Mouse (Mus musculus) hindbrain, embryonic 13.5 days (tissue): ENCODE data around the gene Tgif2. TPM values are rescaled to one million over a fixed set of nuclear protein-coding genes. Genes with fewer than 3 reads are reported as not detected.
"Not testable (repeated sequence)": the region's sequence is repeated elsewhere in the genome, so short reads cannot be mapped to it uniquely, and the experiment has no call there.

ENCODE experiments used
- ATAC-seq: fragments of 200-750 bp; cut with Nextera tagmentation; 2 replicates; pipeline ENCODE4 v1.8.0; 2017; ENCODE audit warnings: moderate TSS enrichment; ENCODE audit not compliant: low FRiP score
- H3K27ac ChIP-seq: fragments of 300-500 bp; sonication (generic); 2 replicates; pipeline ENCODE4 v1.5.1; 2015; ENCODE audit warnings: inconsistent platforms, mild to moderate bottlenecking, moderate library complexity
- H3K27me3 ChIP-seq: fragments of 300-500 bp; sonication (generic); 2 replicates; pipeline ENCODE4 v1.6.1; 2015; ENCODE audit warnings: mild to moderate bottlenecking, inconsistent platforms
- H3K36me3 ChIP-seq: fragments of 300-500 bp; sonication (generic); 2 replicates; pipeline ENCODE4 v1.6.1; 2015; ENCODE audit warnings: mild to moderate bottlenecking, inconsistent platforms
- H3K4me1 ChIP-seq: fragments of 300-500 bp; sonication (generic); replicated peaks from 2 replicates; pipeline ENCODE4 v1.6.1; 2015; ENCODE audit warnings: inconsistent platforms
- H3K4me2 ChIP-seq: fragments of 300-500 bp; sonication (generic); 2 replicates; pipeline ENCODE4 v1.6.1; 2015; ENCODE audit warnings: inconsistent platforms, mild to moderate bottlenecking, moderate library complexity
- H3K4me3 ChIP-seq: fragments of 300-500 bp; sonication (generic); 2 replicates; pipeline ENCODE4 v1.5.1; 2015; ENCODE audit warnings: mild to moderate bottlenecking, inconsistent platforms
- H3K9ac ChIP-seq: fragments of 300-500 bp; sonication (generic); 2 replicates; pipeline ENCODE4 v1.6.1; 2015; ENCODE audit warnings: mild to moderate bottlenecking, inconsistent platforms
- H3K9me3 ChIP-seq: fragments of 300-500 bp; sonication (generic); 2 replicates; pipeline ENCODE4 v1.6.1; 2016; ENCODE audit warnings: inconsistent platforms
- whole genome bisulfite sequencing: fragments of 180-500 bp; shearing (Covaris S2); methylation state at CpG from one replicate; pipeline ENCODE4 v1.1.7; 2015; 5-methylcytosine and 5-hydroxymethylcytosine counted together
- polyA plus RNA-seq: library from polyadenylated mRNA; unstranded; fragments of >200 nt; fragmentation: Nextera tagmentation; extraction: Ambion mirVana; gene quantifications from 2 replicates; pipeline ENCODE4 v1.2.1, GENCODE M21; 2015

Tgif2 gene
- polyA plus RNA-seq, 1 experiment from 2014 or later = 28.6 TPM

- WGBS = 41% methylated on average over 6 of the region's 6 CpGs
- H3K4me1 ChIP-seq = peaks cover 52% of the 10 kb centered on the region
- H3K4me2 ChIP-seq = no peak overlapping the region
- no peak overlapping the region; the same call in 1 of the 2 replicates for H3K9ac ChIP-seq
- no peaks in the 10 kb centered on the region for H3K9me3 ChIP-seq
- H3K27ac ChIP-seq = peak overlapping the region; percentile 55; the same call in 1 of the 2 replicates
- no peak overlapping the region for H3K4me3 ChIP-seq
- H3K36me3 ChIP-seq = peaks cover 20% of the 10 kb centered on the region
- no peak for ATAC-seq
- H3K27me3 ChIP-seq = no peaks in the 10 kb centered on the region
Observed at GRCm38 (mm10) chr2:156847653-156848052, 7.8 kb downstream of the Tgif2 start.

- ATAC-seq = no peak
- Histone ChIP-seq H3K36me3 (peaks cover 20% of the 10 kb centered on the region), H3K9ac (no peak overlapping the region), H3K27ac (no peak overlapping the region), H3K9me3 (no peaks in the 10 kb centered on the region), H3K4me2 (no peak overlapping the region), H3K4me1 (peaks cover 44% of the 10 kb centered on the region), H3K4me3 (no peak overlapping the region), H3K27me3 (no peaks in the 10 kb centered on the region)
- 92% methylated on average over 6 of the region's 6 CpGs for WGBS
Observed at GRCm38 (mm10) chr2:156848526-156849182, 8.8 kb downstream of the Tgif2 start.

- Histone ChIP-seq H3K4me3 (no peak overlapping the region), H3K4me2 (no peak overlapping the region), H3K9ac (no peak overlapping the region), H3K27me3 (no peaks in the 10 kb centered on the region), H3K4me1 (peaks cover 28% of the 10 kb centered on the region), H3K9me3 (no peaks in the 10 kb centered on the region), H3K27ac (no peak overlapping the region), H3K36me3 (peaks cover 20% of the 10 kb centered on the region)
- ATAC-seq = no peak
- WGBS = 97% methylated on average over 5 of the region's 5 CpGs
Observed at GRCm38 (mm10) chr2:156850505-156850904, 10.7 kb downstream of the Tgif2 start.

- not testable (repeated sequence) for H3K4me2 ChIP-seq, H3K27ac ChIP-seq, ATAC-seq, H3K9ac ChIP-seq, H3K9me3 ChIP-seq, H3K27me3 ChIP-seq, H3K4me1 ChIP-seq, H3K4me3 ChIP-seq
- H3K36me3 ChIP-seq = peaks cover 45% of the 10 kb centered on the region
- WGBS = 72% methylated on average over 8 of the region's 13 CpGs
Observed at GRCm38 (mm10) chr2:156853584-156853983, 13.8 kb downstream of the Tgif2 start.

GRCm38 (mm10) chr2:156853999-156854771 lies 14.4 kb downstream of the Tgif2 start:
- not testable (repeated sequence) for H3K9ac ChIP-seq, H3K27ac ChIP-seq, H3K27me3 ChIP-seq, H3K4me2 ChIP-seq, H3K9me3 ChIP-seq, H3K4me3 ChIP-seq
- peaks cover 47% of the 10 kb centered on the region for H3K36me3 ChIP-seq
- peak; percentile 32 for ATAC-seq
- WGBS = 47% methylated on average over 13 of the region's 13 CpGs
- peaks cover 10% of the 10 kb centered on the region for H3K4me1 ChIP-seq

GRCm38 (mm10) chr2:156856311-156856710 lies 16.5 kb downstream of the Tgif2 start:
- peaks cover 40% of the 10 kb centered on the region for H3K36me3 ChIP-seq
- no peak overlapping the region for H3K27ac ChIP-seq
- H3K27me3 ChIP-seq = no peaks in the 10 kb centered on the region
- ATAC-seq = no peak
- H3K4me2 ChIP-seq = no peak overlapping the region
- no peak overlapping the region for H3K4me3 ChIP-seq
- peaks cover 19% of the 10 kb centered on the region for H3K4me1 ChIP-seq
- 97% methylated on average over 1 of the region's 1 CpGs for WGBS
- H3K9ac ChIP-seq = no peak overlapping the region
- no peaks in the 10 kb centered on the region for H3K9me3 ChIP-seq

GRCm38 (mm10) chr2:156857385-156857791 lies 17.6 kb downstream of the Tgif2 start:
- Histone ChIP-seq H3K27me3 (no peaks in the 10 kb centered on the region), H3K4me3 (no peak overlapping the region), H3K36me3 (peaks cover 30% of the 10 kb centered on the region), H3K9me3 (no peaks in the 10 kb centered on the region), H3K9ac (no peak overlapping the region), H3K4me2 (no peak overlapping the region), H3K27ac (no peak overlapping the region), H3K4me1 (peaks cover 27% of the 10 kb centered on the region)
- no peak for ATAC-seq
- WGBS = 87% methylated on average over 3 of the region's 3 CpGs

GRCm38 (mm10) chr2:156857835-156858234 lies 18.0 kb downstream of the Tgif2 start, which contains the start of gene 4930518I15Rik:
Gene 4930518I15Rik, minus strand, starts transcription at chr2:156857946.
- ATAC-seq = no peak
- Histone ChIP-seq H3K27ac (no peak within 1 kb of the TSS), H3K4me3 (no peak within 1 kb of the TSS), H3K4me1 (peaks cover 27% of the 10 kb centered on the region), H3K27me3 (no peaks in the 10 kb centered on the region), H3K9ac (no peak within 1 kb of the TSS), H3K4me2 (no peak within 1 kb of the TSS), H3K9me3 (no peaks in the 10 kb centered on the region), H3K36me3 (peaks cover 29% of the 10 kb centered on the region)
- 82% methylated on average over 2 of the region's 2 CpGs for WGBS

GRCm38 (mm10) chr2:156858671-156859070 lies 18.9 kb downstream of the Tgif2 start:
- Histone ChIP-seq H3K4me1 (peaks cover 30% of the 10 kb centered on the region), H3K9me3 (no peaks in the 10 kb centered on the region), H3K4me3 (no peak overlapping the region), H3K36me3 (peaks cover 29% of the 10 kb centered on the region), H3K27ac (no peak overlapping the region), H3K9ac (no peak overlapping the region), H3K27me3 (no peaks in the 10 kb centered on the region), H3K4me2 (no peak overlapping the region)
- ATAC-seq = no peak
- 89% methylated on average over 7 of the region's 7 CpGs for WGBS

GRCm38 (mm10) chr2:156862041-156862717 lies 22.4 kb downstream of the Tgif2 start:
- Histone ChIP-seq H3K27me3 (no peaks in the 10 kb centered on the region), H3K27ac (peak overlapping the region; percentile 97), H3K4me3 (peak overlapping the region; percentile 97), H3K9me3 (no peaks in the 10 kb centered on the region), H3K4me1 (peaks cover 37% of the 10 kb centered on the region), H3K9ac (peak overlapping the region; percentile 97), H3K36me3 (peaks cover 34% of the 10 kb centered on the region), H3K4me2 (peak overlapping the region; percentile 96)
- ATAC-seq = peak; percentile 15
- WGBS = under 1% methylated on average over 19 of the region's 19 CpGs

GRCm38 (mm10) chr2:156862772-156863486 lies 23.1 kb downstream of the Tgif2 start, which contains the start of gene Rab5if:
Gene Rab5if, plus strand, starts transcription at chr2:156863128.
- Histone ChIP-seq H3K9me3 (no peaks in the 10 kb centered on the region), H3K27me3 (no peaks in the 10 kb centered on the region)
- WGBS = under 1% methylated on average over 98 of the region's 98 CpGs

More at GRCm38 (mm10) chr2:156862772-156863486, 23.1 kb downstream of the Tgif2 start, which contains the start of gene Rab5if:
- ATAC-seq = peak; percentile 96
- peaks cover 37% of the 10 kb centered on the region for H3K4me1 ChIP-seq
- H3K4me3 ChIP-seq = peak within 1 kb of the TSS; percentile 97
- peak within 1 kb of the TSS; percentile 97 for H3K27ac ChIP-seq
- H3K9ac ChIP-seq = peak within 1 kb of the TSS; percentile 97
- H3K36me3 ChIP-seq = peaks cover 37% of the 10 kb centered on the region
- peak within 1 kb of the TSS; percentile 96 for H3K4me2 ChIP-seq
